Mouse (Mus musculus): ENCODE results near the gene Kif16b.

GRCm38 (mm10) chr2:142604762-142605161, 296.6 kb downstream of the Kif16b start:
- no peak; the same call in 1 of the 2 replicates for TF ChIP-seq CTCF (IDR thresholded peaks at IDR 0.05; ENCODE audit: low read depth)
- no peak for TF ChIP-seq EP300 (IDR thresholded peaks at IDR 0.05; ENCODE audit: low read depth)
